Mouse (Mus musculus): ENCODE results near the gene Cd4. TPM values are rescaled to one million over a fixed set of nuclear protein-coding genes. Genes with fewer than 3 reads are reported as not detected.
"Not testable (repeated sequence)": the region's sequence is repeated elsewhere in the genome, so short reads cannot be mapped to it uniquely, and the experiment has no call there.

Gene Cd4
- polyA plus RNA-seq, 1 experiment from 2014 or later: 0.41 TPM

DNA sequence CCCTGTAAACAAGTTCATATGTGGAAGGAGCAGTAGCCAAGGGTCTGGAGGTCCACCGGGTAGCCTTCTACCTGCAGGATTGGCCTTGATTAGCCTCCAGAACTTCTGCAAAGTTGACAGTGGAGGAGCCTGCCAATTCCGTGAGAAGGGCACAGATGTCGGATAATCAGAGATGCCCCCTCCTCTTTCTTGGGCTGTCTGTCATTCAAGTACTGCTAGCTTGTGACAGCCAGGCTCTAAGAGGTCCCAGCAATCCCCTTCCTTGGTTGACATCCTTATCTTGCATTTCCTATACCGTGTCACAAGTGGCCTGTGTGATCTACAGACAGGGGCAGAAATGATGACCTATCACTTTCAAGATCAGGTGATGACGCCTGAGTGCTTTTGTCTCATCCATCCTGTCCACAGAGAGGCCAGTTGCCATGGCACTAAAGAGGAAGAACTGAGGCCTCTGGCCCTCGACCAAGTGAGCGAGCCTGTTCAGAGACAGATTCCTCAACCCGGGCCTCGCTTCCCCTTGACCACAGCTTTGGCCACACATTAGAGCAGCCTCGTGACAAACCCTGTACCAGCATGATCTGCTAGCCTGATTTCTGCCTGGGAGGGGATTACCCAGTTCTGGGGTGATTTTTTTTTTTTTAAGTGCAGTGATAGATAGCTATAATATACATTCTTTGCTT lies 12.9 kb upstream of the Cd4 start:
- H3K4me3 ChIP-seq (replicated peaks): no peak overlapping the region

GRCm38 (mm10) chr6:124900056-124900800 lies 12.2 kb upstream of the Cd4 start:
- H3K4me3 ChIP-seq (replicated peaks): no peak overlapping the region
- no peak overlapping the region for H3K9ac ChIP-seq
- no peak for ATAC-seq (ENCODE audit: insufficient read depth, low FRiP score, low read depth)
- no peak overlapping the region for H3K4me2 ChIP-seq
- H3K4me1 ChIP-seq: peaks cover 6% of the 10 kb centered on the region; the same call in 1 of the 2 replicates
- H3K36me3 ChIP-seq: no peaks in the 10 kb centered on the region
- 59% methylated on average over 8 of the region's 8 CpGs for WGBS
- no peak overlapping the region for H3K27ac ChIP-seq
- no peaks in the 10 kb centered on the region for H3K9me3 ChIP-seq
- H3K27me3 ChIP-seq (replicated peaks): no peaks in the 10 kb centered on the region

More for the DNA sequence above, 12.9 kb upstream of the Cd4 start:
- H3K4me2 ChIP-seq: no peak overlapping the region
- H3K9ac ChIP-seq: no peak overlapping the region
- no peaks in the 10 kb centered on the region for H3K27me3 ChIP-seq (replicated peaks)
- no peak overlapping the region for H3K27ac ChIP-seq
- WGBS: 48% methylated on average over 10 of the region's 10 CpGs
- H3K4me1 ChIP-seq: peaks cover 6% of the 10 kb centered on the region; the same call in 1 of the 2 replicates
- H3K36me3 ChIP-seq: no peaks in the 10 kb centered on the region
- no peak for ATAC-seq (ENCODE audit: insufficient read depth, low FRiP score, low read depth)
- no peaks in the 10 kb centered on the region for H3K9me3 ChIP-seq

DNA sequence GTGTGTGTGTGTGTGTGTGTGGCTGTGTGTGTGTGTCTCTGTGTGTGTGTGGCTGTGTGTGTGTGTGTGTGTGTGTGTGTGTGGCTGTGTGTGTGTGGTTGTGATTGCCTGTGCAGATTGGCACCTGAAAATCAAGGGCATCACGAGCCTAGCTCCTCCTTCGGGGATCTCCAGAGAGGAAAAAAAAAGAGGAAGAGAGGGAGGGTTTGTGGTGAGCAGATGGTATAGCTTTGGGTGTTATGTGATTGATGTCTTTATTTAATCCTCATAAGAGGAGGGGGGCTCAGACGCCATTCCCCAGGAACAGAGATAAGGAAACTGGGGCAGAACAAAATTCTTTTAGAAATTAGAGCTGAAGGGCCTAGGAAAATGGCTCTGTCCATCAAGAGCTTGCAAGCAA lies 10.3 kb upstream of the Cd4 start:
- H3K27ac ChIP-seq: no peak overlapping the region
- H3K9me3 ChIP-seq: no peaks in the 10 kb centered on the region
- no peaks in the 10 kb centered on the region for H3K4me1 ChIP-seq
- H3K36me3 ChIP-seq: no peaks in the 10 kb centered on the region
- no peaks in the 10 kb centered on the region for H3K27me3 ChIP-seq (replicated peaks)
- H3K9ac ChIP-seq: no peak overlapping the region
- H3K4me3 ChIP-seq (replicated peaks): no peak overlapping the region
- WGBS: 32% methylated on average over 3 of the region's 3 CpGs
- no peak for ATAC-seq (ENCODE audit: insufficient read depth, low FRiP score, low read depth)
- no peak overlapping the region for H3K4me2 ChIP-seq

- not testable (repeated sequence) for H3K27me3 ChIP-seq (replicated peaks); ATAC-seq (ENCODE audit: insufficient read depth, low FRiP score, low read depth)
- 88% methylated on average over 2 of the region's 2 CpGs for WGBS
Measured at GRCm38 (mm10) chr6:124894113-124894512, 6.1 kb upstream of the Cd4 start.

DNA sequence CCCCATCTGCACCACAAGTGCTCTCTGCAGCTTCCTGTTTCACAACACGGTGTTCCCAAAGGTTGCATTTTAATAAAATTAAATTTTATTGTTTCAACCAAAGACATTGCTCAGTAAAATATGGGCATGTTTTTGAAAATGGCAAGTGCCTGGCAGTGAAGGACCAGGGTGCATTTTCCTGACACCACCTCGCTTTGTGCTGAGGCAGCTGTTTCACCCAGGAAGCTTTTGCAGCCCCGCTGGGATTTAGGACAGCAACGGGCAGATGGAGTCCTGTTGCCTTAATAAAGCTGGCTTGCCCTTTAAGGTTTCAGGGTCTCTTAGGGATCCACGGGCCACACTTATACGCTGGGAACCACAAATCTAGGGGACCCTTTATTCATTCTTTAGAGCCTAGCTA lies 3.0 kb upstream of the Cd4 start:
- no peak for ATAC-seq (ENCODE audit: insufficient read depth, low FRiP score, low read depth)
- H3K4me1 ChIP-seq: no peaks in the 10 kb centered on the region
- no peaks in the 10 kb centered on the region for H3K27me3 ChIP-seq (replicated peaks)
- no peaks in the 10 kb centered on the region for H3K9me3 ChIP-seq
- no peaks in the 10 kb centered on the region for H3K36me3 ChIP-seq
- WGBS: 63% methylated on average over 6 of the region's 6 CpGs
- H3K4me3 ChIP-seq (replicated peaks): no peak overlapping the region
- H3K4me2 ChIP-seq: no peak overlapping the region
- H3K27ac ChIP-seq: no peak overlapping the region
- H3K9ac ChIP-seq: no peak overlapping the region

More at GRCm38 (mm10) chr6:124894113-124894512, 6.1 kb upstream of the Cd4 start:
- H3K27ac ChIP-seq; H3K9me3 ChIP-seq; H3K36me3 ChIP-seq; H3K4me2 ChIP-seq; H3K9ac ChIP-seq; H3K4me3 ChIP-seq (replicated peaks); H3K4me1 ChIP-seq: not testable (repeated sequence)

- WGBS: 84% methylated on average over 6 of the region's 6 CpGs
- H3K27ac ChIP-seq: no peak overlapping the region
Measured at GRCm38 (mm10) chr6:124888555-124889125, 619 bp upstream of the Cd4 start.

DNA sequence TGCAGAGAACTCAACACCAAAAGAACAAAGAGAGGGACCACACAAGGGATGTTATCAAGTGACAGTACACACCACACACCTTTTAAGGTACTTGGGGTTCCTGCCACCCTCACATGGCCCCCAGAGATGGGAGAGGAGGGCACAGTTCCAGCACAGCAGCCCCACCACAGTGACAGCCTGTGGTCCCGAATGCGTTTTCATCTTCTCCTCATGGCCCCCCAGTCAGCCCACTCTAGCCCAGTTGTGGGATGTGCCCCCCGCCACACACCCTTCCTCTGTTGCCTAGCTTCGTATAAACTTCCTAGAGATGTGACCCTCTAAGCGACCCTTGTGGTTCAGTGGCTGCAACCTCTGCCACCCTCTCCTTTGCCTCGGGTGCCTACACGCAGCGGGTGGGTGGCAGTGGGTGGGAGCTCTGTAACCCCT lies 2.1 kb downstream of the Cd4 start:
- no peak overlapping the region for H3K9ac ChIP-seq
- no peaks in the 10 kb centered on the region for H3K36me3 ChIP-seq
- no peaks in the 10 kb centered on the region for H3K4me1 ChIP-seq
- no peak overlapping the region for H3K27ac ChIP-seq
- WGBS: 85% methylated on average over 8 of the region's 8 CpGs
- H3K4me2 ChIP-seq: no peak overlapping the region
- no peak overlapping the region for H3K4me3 ChIP-seq (replicated peaks)
- no peaks in the 10 kb centered on the region for H3K27me3 ChIP-seq (replicated peaks)
- no peak for ATAC-seq (ENCODE audit: insufficient read depth, low FRiP score, low read depth)
- no peaks in the 10 kb centered on the region for H3K9me3 ChIP-seq

More at GRCm38 (mm10) chr6:124888555-124889125, 619 bp upstream of the Cd4 start:
- Histone ChIP-seq H3K9ac (no peak overlapping the region), H3K27me3 (replicated peaks) (no peaks in the 10 kb centered on the region), H3K9me3 (no peaks in the 10 kb centered on the region), H3K4me2 (no peak overlapping the region), H3K4me3 (replicated peaks) (no peak overlapping the region), H3K36me3 (no peaks in the 10 kb centered on the region), H3K4me1 (no peaks in the 10 kb centered on the region)
- no peak for ATAC-seq (ENCODE audit: insufficient read depth, low FRiP score, low read depth)

- WGBS: 72% methylated on average over 10 of the region's 10 CpGs
- no peak for ATAC-seq (ENCODE audit: insufficient read depth, low FRiP score, low read depth)
- H3K9me3 ChIP-seq: no peaks in the 10 kb centered on the region
- no peak overlapping the region for H3K4me3 ChIP-seq (replicated peaks)
- no peaks in the 10 kb centered on the region for H3K36me3 ChIP-seq
- H3K4me2 ChIP-seq: no peak overlapping the region
- no peak overlapping the region for H3K9ac ChIP-seq
- no peaks in the 10 kb centered on the region for H3K27me3 ChIP-seq (replicated peaks)
- no peaks in the 10 kb centered on the region for H3K4me1 ChIP-seq
- no peak overlapping the region for H3K27ac ChIP-seq
Measured at GRCm38 (mm10) chr6:124884714-124885500, 3.1 kb downstream of the Cd4 start.

- H3K4me1 ChIP-seq: no peaks in the 10 kb centered on the region
- no peak overlapping the region for H3K4me2 ChIP-seq
- H3K9me3 ChIP-seq: no peaks in the 10 kb centered on the region
- no peak overlapping the region for H3K4me3 ChIP-seq (replicated peaks)
- WGBS: 80% methylated on average over 10 of the region's 10 CpGs
- H3K9ac ChIP-seq: no peak overlapping the region
- H3K36me3 ChIP-seq: no peaks in the 10 kb centered on the region
- H3K27me3 ChIP-seq (replicated peaks): no peaks in the 10 kb centered on the region
- ATAC-seq (ENCODE audit: insufficient read depth, low FRiP score, low read depth): no peak
- H3K27ac ChIP-seq: no peak overlapping the region
Measured at GRCm38 (mm10) chr6:124883351-124883750, 4.7 kb downstream of the Cd4 start.

GRCm38 (mm10) chr6:124881821-124882220 lies 6.2 kb downstream of the Cd4 start:
- Histone ChIP-seq H3K27ac (no peak overlapping the region), H3K36me3 (no peaks in the 10 kb centered on the region), H3K4me3 (replicated peaks) (no peak overlapping the region), H3K27me3 (replicated peaks) (no peaks in the 10 kb centered on the region), H3K4me1 (no peaks in the 10 kb centered on the region), H3K4me2 (no peak overlapping the region), H3K9me3 (no peaks in the 10 kb centered on the region), H3K9ac (no peak overlapping the region)
- 91% methylated on average over 9 of the region's 9 CpGs for WGBS
- no peak for ATAC-seq (ENCODE audit: insufficient read depth, low FRiP score, low read depth)

GRCm38 (mm10) chr6:124879390-124879789 lies 8.6 kb downstream of the Cd4 start:
- Histone ChIP-seq H3K4me2 (no peak overlapping the region), H3K27me3 (replicated peaks) (no peaks in the 10 kb centered on the region), H3K4me1 (no peaks in the 10 kb centered on the region), H3K27ac (no peak overlapping the region), H3K36me3 (no peaks in the 10 kb centered on the region), H3K9ac (no peak overlapping the region), H3K4me3 (replicated peaks) (no peak overlapping the region), H3K9me3 (no peaks in the 10 kb centered on the region)
- WGBS: 43% methylated on average over 6 of the region's 6 CpGs
- no peak for ATAC-seq (ENCODE audit: insufficient read depth, low FRiP score, low read depth)
